Mouse (Mus musculus) heart, embryonic 15.5 days (tissue): ENCODE data around the gene Zfp764. TPM values are rescaled to one million over a fixed set of nuclear protein-coding genes. Genes with fewer than 3 reads are reported as not detected.

Experiments used
- ATAC-seq: fragments of 200-750 bp; cut with Nextera tagmentation; replicated peaks from 2 replicates; pipeline ENCODE4 v1.8.0; 2017; ENCODE audit warnings: low read depth, moderate TSS enrichment; ENCODE audit not compliant: insufficient number of reproducible peaks, insufficient read depth, low FRiP score
- H3K27ac ChIP-seq: fragments of 300-500 bp; sonication (generic); 2 replicates; pipeline ENCODE4 v1.5.1; 2015; ENCODE audit warnings: mild to moderate bottlenecking, inconsistent platforms
- H3K27me3 ChIP-seq: fragments of 300-500 bp; sonication (generic); 2 replicates; pipeline ENCODE4 v1.6.1; 2015; ENCODE audit warnings: inconsistent platforms
- H3K36me3 ChIP-seq: fragments of 300-500 bp; sonication (generic); 2 replicates; pipeline ENCODE4 v1.6.1; 2015; ENCODE audit warnings: mild to moderate bottlenecking, inconsistent platforms
- H3K4me1 ChIP-seq: fragments of 300-500 bp; sonication (generic); replicated peaks from 2 replicates; pipeline ENCODE4 v1.6.1; 2015; ENCODE audit warnings: inconsistent platforms
- H3K4me2 ChIP-seq: fragments of 300-500 bp; sonication (generic); 2 replicates; pipeline ENCODE4 v1.6.1; 2015; ENCODE audit warnings: inconsistent platforms, mild to moderate bottlenecking, moderate library complexity
- H3K4me3 ChIP-seq: fragments of 300-500 bp; sonication (generic); 2 replicates; pipeline ENCODE4 v1.5.1; 2015; ENCODE audit warnings: mild to moderate bottlenecking, inconsistent platforms
- H3K9ac ChIP-seq: fragments of 300-500 bp; sonication (generic); 2 replicates; pipeline ENCODE4 v1.6.1; 2015; ENCODE audit warnings: mild to moderate bottlenecking, inconsistent platforms
- H3K9me3 ChIP-seq: fragments of 300-500 bp; sonication (generic); replicated peaks from 2 replicates; pipeline ENCODE4 v1.6.1; 2016; ENCODE audit warnings: inconsistent platforms
- WGBS: fragments of 180-500 bp; shearing (Covaris S2); methylation state at CpG from one replicate; pipeline ENCODE4 v1.1.7; 2015; ENCODE audit warnings: mixed read lengths; 5-methylcytosine and 5-hydroxymethylcytosine counted together
- polyA plus RNA-seq: library from polyadenylated mRNA; unstranded; fragments of >200 nt; fragmentation: Nextera tagmentation; extraction: Ambion mirVana; gene quantifications from 2 replicates; pipeline ENCODE4 v1.2.1, GENCODE M21; 2015

Zfp764 gene
- polyA plus RNA-seq, 1 experiment from 2014 or later, result 4.8 TPM

DNA sequence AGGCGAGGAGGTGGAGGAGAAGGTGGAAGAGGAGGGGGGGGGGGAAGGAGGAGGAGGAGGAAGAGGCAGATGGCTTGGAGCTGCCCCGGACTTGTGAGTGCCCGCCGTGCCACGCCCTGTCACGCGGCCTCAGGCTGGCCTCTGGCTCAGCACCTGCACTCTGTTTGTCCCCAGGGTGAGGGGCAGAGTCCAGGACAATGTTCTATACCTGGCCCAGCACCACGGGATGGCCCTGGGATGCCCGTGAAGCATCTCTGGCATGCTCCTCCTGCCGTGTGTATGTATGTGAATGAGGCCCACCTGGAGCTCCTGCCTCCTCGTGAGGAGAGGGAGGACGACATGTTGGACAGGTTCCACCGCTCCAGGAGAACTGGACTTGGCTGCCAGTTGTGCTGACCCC, 45.2 kb downstream of the Zfp764 start:
- no peak for ATAC-seq
- WGBS, result 39% methylated on average over 13 of the region's 13 CpGs
- no peaks in the 10 kb centered on the region for H3K36me3 ChIP-seq
- H3K4me3 ChIP-seq, result no peak overlapping the region
- H3K9me3 ChIP-seq, result no peaks in the 10 kb centered on the region
- peaks cover 25% of the 10 kb centered on the region for H3K27me3 ChIP-seq
- peaks cover 9% of the 10 kb centered on the region for H3K4me1 ChIP-seq
- no peak overlapping the region for H3K9ac ChIP-seq
- H3K27ac ChIP-seq, result no peak overlapping the region
- H3K4me2 ChIP-seq, result no peak overlapping the region

DNA sequence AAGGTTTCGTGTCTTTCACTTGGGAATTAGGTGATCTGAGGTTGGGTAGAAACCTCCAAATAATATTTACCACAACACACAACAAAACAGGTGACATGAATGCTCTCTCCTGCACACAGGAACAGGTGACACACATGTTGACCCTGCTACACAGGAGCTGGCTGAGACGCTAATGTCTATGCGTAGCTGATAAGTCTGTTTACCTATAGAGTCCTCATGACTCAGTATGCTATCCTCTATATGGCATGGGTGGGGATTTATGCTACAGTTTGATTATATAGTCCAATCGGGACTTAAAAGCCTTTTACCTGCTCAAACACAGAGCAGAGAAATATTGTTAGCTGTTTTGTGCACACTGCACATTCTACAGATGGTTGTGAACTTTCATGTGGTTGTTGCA, 46.4 kb downstream of the Zfp764 start:
- Histone ChIP-seq H3K4me3 (no peak overlapping the region), H3K36me3 (no peaks in the 10 kb centered on the region), H3K27me3 (peaks cover 27% of the 10 kb centered on the region), H3K9ac (no peak overlapping the region), H3K4me1 (peaks cover 9% of the 10 kb centered on the region), H3K9me3 (no peaks in the 10 kb centered on the region), H3K4me2 (no peak overlapping the region), H3K27ac (no peak overlapping the region)
- no peak for ATAC-seq
- WGBS, result 63% methylated on average over 4 of the region's 4 CpGs

DNA sequence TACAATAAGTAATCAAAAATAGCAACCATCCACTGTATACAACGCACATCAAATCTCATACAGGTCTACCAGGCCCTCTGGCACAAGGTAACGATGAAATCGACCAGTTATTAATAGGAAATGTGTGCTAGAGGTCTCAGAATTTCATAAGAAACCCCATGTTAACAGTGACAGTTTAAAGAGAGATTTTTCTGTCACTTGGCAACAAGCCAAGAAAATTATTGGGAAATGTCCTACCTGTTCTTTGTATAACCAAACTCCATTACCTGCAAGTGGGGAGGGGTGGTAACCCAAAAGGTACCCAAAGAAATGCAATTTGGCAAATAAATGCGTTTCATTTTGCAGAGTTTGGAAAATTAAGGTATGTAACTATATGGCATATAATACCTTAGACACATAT, 48.1 kb downstream of the Zfp764 start:
- H3K36me3 ChIP-seq, result no peaks in the 10 kb centered on the region
- H3K4me3 ChIP-seq, result no peak overlapping the region
- peaks cover 23% of the 10 kb centered on the region for H3K27me3 ChIP-seq
- no peak overlapping the region for H3K4me2 ChIP-seq
- no peak overlapping the region for H3K27ac ChIP-seq
- ATAC-seq, result no peak
- 61% methylated on average over 4 of the region's 4 CpGs for WGBS
- no peak overlapping the region for H3K9ac ChIP-seq
- peaks cover 5% of the 10 kb centered on the region for H3K4me1 ChIP-seq
- H3K9me3 ChIP-seq, result no peaks in the 10 kb centered on the region

DNA sequence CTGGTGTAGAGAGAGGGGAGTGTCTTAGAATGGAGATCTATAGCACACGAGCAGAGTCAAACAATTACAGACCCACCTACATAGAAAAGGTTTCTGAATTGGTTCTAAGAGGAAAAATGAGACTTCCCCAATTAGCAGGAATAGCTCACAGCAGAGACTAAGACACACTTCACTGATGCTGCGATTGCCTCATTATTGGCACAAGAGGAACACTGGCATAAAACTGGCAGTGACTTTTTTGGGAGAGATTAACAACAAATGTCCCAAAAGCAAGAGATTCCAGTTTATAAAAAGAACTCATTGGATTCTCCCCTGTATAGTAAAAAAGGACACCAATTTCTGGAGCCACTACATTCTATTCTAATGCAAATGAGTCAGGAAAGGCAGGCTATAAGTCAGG, 48.8 kb downstream of the Zfp764 start:
- peaks cover 21% of the 10 kb centered on the region for H3K27me3 ChIP-seq
- no peak overlapping the region for H3K9ac ChIP-seq
- H3K4me1 ChIP-seq, result peaks cover 3% of the 10 kb centered on the region; the same call in 1 of the 2 replicates
- WGBS, result 57% methylated on average over 2 of the region's 2 CpGs
- H3K4me3 ChIP-seq, result no peak overlapping the region
- H3K9me3 ChIP-seq, result no peaks in the 10 kb centered on the region
- H3K27ac ChIP-seq, result no peak overlapping the region
- H3K36me3 ChIP-seq, result no peaks in the 10 kb centered on the region
- no peak for ATAC-seq
- no peak overlapping the region for H3K4me2 ChIP-seq

DNA sequence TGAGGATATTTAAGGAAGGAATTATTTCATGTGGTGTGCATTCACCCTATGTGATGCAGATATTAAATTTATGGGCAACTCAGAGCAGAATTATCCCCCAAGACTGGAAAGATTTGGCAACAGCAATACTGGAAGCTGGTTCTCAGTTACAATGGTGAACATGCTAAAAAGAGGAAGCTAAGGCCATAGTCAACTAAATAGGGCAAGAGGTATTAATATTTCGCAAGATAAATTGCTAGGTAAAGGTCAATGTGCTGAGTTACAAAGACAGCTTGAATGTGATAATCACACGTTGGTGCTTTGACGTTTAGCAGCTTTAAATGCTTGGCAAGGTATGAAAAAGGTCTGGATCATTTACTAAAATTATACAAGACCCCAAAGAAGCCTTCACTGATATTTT, 50.8 kb downstream of the Zfp764 start:
- no peak overlapping the region for H3K4me3 ChIP-seq
- H3K9ac ChIP-seq, result no peak overlapping the region
- peaks cover 15% of the 10 kb centered on the region; the same call in 1 of the 2 replicates for H3K27me3 ChIP-seq
- no peaks in the 10 kb centered on the region for H3K4me1 ChIP-seq
- no peaks in the 10 kb centered on the region for H3K36me3 ChIP-seq
- 51% methylated on average over 3 of the region's 3 CpGs for WGBS
- no peak overlapping the region for H3K4me2 ChIP-seq
- no peaks in the 10 kb centered on the region for H3K9me3 ChIP-seq
- ATAC-seq, result no peak
- no peak overlapping the region for H3K27ac ChIP-seq

Other genes starting within 250 kb of the Zfp764 start
- 35.4 and 42.5 TPM in 2 replicates for gene Cd2bp2, start 210.8 kb downstream of the Zfp764 start, polyA plus RNA-seq
- gene Tbc1d10b, start 198.4 kb downstream of the Zfp764 start, polyA plus RNA-seq, result 17.0 and 21.3 TPM in 2 replicates
- gene Mylpf, start 197.9 kb downstream of the Zfp764 start, polyA plus RNA-seq, result 11.6 and 15.4 TPM in 2 replicates
- 17.8 and 23.7 TPM in 2 replicates for gene Zfp553, start 173.8 kb downstream of the Zfp764 start, polyA plus RNA-seq
- gene Sept1, start 173.7 kb downstream of the Zfp764 start, polyA plus RNA-seq, result 22.8 and 33.9 TPM in 2 replicates
- gene Zfp771, start 162.5 kb downstream of the Zfp764 start, polyA plus RNA-seq, result 32.0 and 38.8 TPM in 2 replicates
- gene Dctpp1, start 146.1 kb downstream of the Zfp764 start, polyA plus RNA-seq, result 134 and 135 TPM in 2 replicates
- 51.9 and 54.8 TPM in 2 replicates for gene Sephs2, start 132.8 kb downstream of the Zfp764 start, polyA plus RNA-seq
- 1.3 and 5.1 TPM in 2 replicates for gene Itgal, start 110.6 kb downstream of the Zfp764 start, polyA plus RNA-seq
- gene Zfp768, start 61.2 kb downstream of the Zfp764 start, polyA plus RNA-seq, result 17.1 and 19.6 TPM in 2 replicates
- gene Zfp747, start 30.8 kb downstream of the Zfp764 start, polyA plus RNA-seq, result 4.6 and 5.6 TPM in 2 replicates
- 3.0 and 4.4 TPM in 2 replicates for gene 9130019O22Rik, start 19.7 kb downstream of the Zfp764 start, polyA plus RNA-seq
- 3.7 and 4.8 TPM in 2 replicates for gene E430018J23Rik, start 13.2 kb downstream of the Zfp764 start, polyA plus RNA-seq
- gene Zfp688, start 15.2 kb upstream of the Zfp764 start, polyA plus RNA-seq, result 12.0 and 15.6 TPM in 2 replicates
- 3.9 and 5.6 TPM in 2 replicates for gene Zfp689, start 42.3 kb upstream of the Zfp764 start, polyA plus RNA-seq
- 27.7 and 32.6 TPM in 2 replicates for gene Prr14, start 52.8 kb upstream of the Zfp764 start, polyA plus RNA-seq
- gene Fbrs, start 72.4 kb upstream of the Zfp764 start, polyA plus RNA-seq, result 7.0 and 9.0 TPM in 2 replicates
- gene Srcap, start 105.2 kb upstream of the Zfp764 start, polyA plus RNA-seq, result 25.7 and 41.5 TPM in 2 replicates
- gene Gm42715, start 112.8 kb upstream of the Zfp764 start, polyA plus RNA-seq, result 8.2 and 9.0 TPM in 2 replicates
- 2.9 and 4.1 TPM in 2 replicates for gene Tmem265, start 154.6 kb upstream of the Zfp764 start, polyA plus RNA-seq
- 27.5 and 36.5 TPM in 2 replicates for gene Phkg2, start 166.5 kb upstream of the Zfp764 start, polyA plus RNA-seq
- gene Ccdc189, start 181.8 kb upstream of the Zfp764 start, polyA plus RNA-seq, result 10.6 and 12.6 TPM in 2 replicates
- 27.9 and 32.3 TPM in 2 replicates for gene Rnf40, start 181.9 kb upstream of the Zfp764 start, polyA plus RNA-seq
- gene Zfp629, start 209.0 kb upstream of the Zfp764 start, polyA plus RNA-seq, result 7.8 and 10.5 TPM in 2 replicates